Mouse (Mus musculus) heart, embryonic 14.5 days (tissue): ENCODE results near the gene Arrdc5. TPM values are rescaled to one million over a fixed set of nuclear protein-coding genes. Genes with fewer than 3 reads are reported as not detected.

ENCODE experiments used
- ATAC-seq: fragments of 200-750 bp; cut with Nextera tagmentation; 2 replicates; pipeline ENCODE4 v1.8.0; 2017; ENCODE audit warnings: low read depth, moderate TSS enrichment; ENCODE audit not compliant: insufficient number of reproducible peaks, insufficient read depth, low FRiP score
- H3K27ac ChIP-seq, 2 experiments: fragments of 200-500 bp in 1 of 2; fragments of 300-500 bp in 1 of 2; sonication (generic) in 1 of 2; replicated peaks in 1 of 2; 2 replicates each; pipeline ENCODE4 v1.5.1; 2012 to 2014; ENCODE audit warnings: low read depth in 2 of 2, low read length in 2 of 2, control low read depth in 1 of 2, mild to moderate bottlenecking in 1 of 2, mixed read lengths in 1 of 2; ENCODE audit not compliant: control insufficient read depth in 1 of 2, insufficient read depth in 1 of 2
- H3K27me3 ChIP-seq: fragments of 300-500 bp; sonication (generic); 2 replicates; pipeline ENCODE4 v1.6.1; 2014; ENCODE audit warnings: mild to moderate bottlenecking, low read length, control low read depth; ENCODE audit not compliant: control insufficient read depth, insufficient read depth
- H3K36me3 ChIP-seq: fragments of 300-500 bp; sonication (generic); 2 replicates; pipeline ENCODE4 v1.6.1; 2014; ENCODE audit warnings: mild to moderate bottlenecking, control low read depth, low read length, mixed read lengths; ENCODE audit not compliant: control insufficient read depth, insufficient read depth
- H3K4me1 ChIP-seq, 2 experiments: fragments of 200-500 bp in 1 of 2; fragments of 300-500 bp in 1 of 2; sonication (generic) in 1 of 2; 2 replicates each; pipeline ENCODE4 v1.6.1; 2012 to 2014; ENCODE audit warnings: low read length in 2 of 2, control low read depth in 1 of 2, mixed read lengths in 1 of 2; ENCODE audit not compliant: control insufficient read depth in 2 of 2, insufficient read depth in 2 of 2
- H3K4me2 ChIP-seq: fragments of 300-500 bp; sonication (generic); 2 replicates; pipeline ENCODE4 v1.6.1; 2014; ENCODE audit warnings: mild to moderate bottlenecking, low read length
- H3K4me3 ChIP-seq, 2 experiments: fragments of 200-500 bp in 1 of 2; fragments of 300-500 bp in 1 of 2; sonication (generic) in 1 of 2; 2 replicates each; pipeline ENCODE4 v1.5.1; 2012 to 2014; ENCODE audit warnings: low read length in 2 of 2, mild to moderate bottlenecking in 2 of 2, control low read depth in 1 of 2, low read depth in 1 of 2, moderate library complexity in 1 of 2; ENCODE audit not compliant: control insufficient read depth in 1 of 2, insufficient read depth in 1 of 2
- H3K9ac ChIP-seq: fragments of 300-500 bp; sonication (generic); 2 replicates; pipeline ENCODE4 v1.6.1; 2014; ENCODE audit warnings: mild to moderate bottlenecking, low read length
- H3K9me3 ChIP-seq: fragments of 300-500 bp; sonication (generic); 2 replicates; pipeline ENCODE4 v1.6.1; 2016; ENCODE audit warnings: low read length, control low read depth; ENCODE audit not compliant: control insufficient read depth
- WGBS: fragments of 180-500 bp; shearing (Covaris S2); extraction: QIAGEN DNeasy Blood & Tissue Kit; methylation state at CpG from one replicate; pipeline ENCODE4 v1.1.7; 2014; 5-methylcytosine and 5-hydroxymethylcytosine counted together
- polyA plus RNA-seq: library from polyadenylated mRNA; unstranded; fragments of >200 nt; fragmentation: Nextera tagmentation; extraction: Ambion mirVana; gene quantifications from 2 replicates; pipeline ENCODE4 v1.2.1, GENCODE M21; 2014

Gene Arrdc5
- polyA plus RNA-seq, 1 experiment from 2014 or later = not detected

DNA sequence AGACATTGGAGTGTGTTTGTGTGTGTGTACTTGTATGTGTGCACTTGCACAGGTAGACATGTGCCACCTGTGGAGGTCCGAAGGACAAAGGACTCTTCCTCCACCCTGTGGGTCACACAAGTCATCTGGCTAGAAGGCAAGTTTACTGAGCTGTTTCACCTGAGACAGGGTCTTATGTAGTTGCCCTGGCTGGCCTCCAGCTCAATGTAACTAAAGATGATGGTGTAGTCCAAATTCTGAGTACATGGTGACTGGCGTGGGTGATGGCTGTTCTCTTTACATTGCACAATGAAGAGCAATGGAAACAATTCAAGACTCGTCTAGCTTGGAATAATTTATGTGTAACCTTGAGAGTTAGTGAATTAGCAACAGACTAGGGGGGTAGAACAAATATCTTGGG is 24.3 kb upstream of the Arrdc5 start:
- peak overlapping the region in 1 of 2 experiments; percentile 44; a peak in 1 of 4 replicates for H3K27ac ChIP-seq
- peaks cover 23 to 29% of the 10 kb centered on the region in 2 experiments for H3K4me1 ChIP-seq
- no peak overlapping the region for H3K4me2 ChIP-seq
- no peak overlapping the region for H3K4me3 ChIP-seq
- 73% methylated on average over 3 of the region's 3 CpGs for WGBS
- H3K27me3 ChIP-seq = no peaks in the 10 kb centered on the region
- H3K9me3 ChIP-seq = no peaks in the 10 kb centered on the region
- H3K9ac ChIP-seq = no peak overlapping the region
- peaks cover 33% of the 10 kb centered on the region for H3K36me3 ChIP-seq
- ATAC-seq = no peak

- Histone ChIP-seq H3K4me1 (peaks cover 8 to 17% of the 10 kb centered on the region in 2 experiments), H3K9ac (no peak overlapping the region), H3K27me3 (no peaks in the 10 kb centered on the region), H3K4me3 (no peak overlapping the region), H3K27ac (no peak overlapping the region), H3K36me3 (peaks cover 93% of the 10 kb centered on the region), H3K9me3 (no peaks in the 10 kb centered on the region), H3K4me2 (no peak overlapping the region)
- 90% methylated on average over 15 of the region's 15 CpGs for WGBS
- ATAC-seq = no peak
Observed at GRCm38 (mm10) chr17:56309191-56309945, 9.3 kb upstream of the Arrdc5 start.

GRCm38 (mm10) chr17:56308088-56308487 is 8.0 kb upstream of the Arrdc5 start:
- no peak overlapping the region for H3K27ac ChIP-seq
- H3K4me1 ChIP-seq = peaks cover 8 to 21% of the 10 kb centered on the region in 2 experiments
- H3K9me3 ChIP-seq = no peaks in the 10 kb centered on the region
- H3K27me3 ChIP-seq = no peaks in the 10 kb centered on the region
- no peak overlapping the region; the same call in 1 of the 2 replicates for H3K9ac ChIP-seq
- H3K4me3 ChIP-seq = no peak overlapping the region
- H3K4me2 ChIP-seq = no peak overlapping the region
- WGBS = 66% methylated on average over 6 of the region's 6 CpGs
- peaks cover 81% of the 10 kb centered on the region for H3K36me3 ChIP-seq
- no peak for ATAC-seq

DNA sequence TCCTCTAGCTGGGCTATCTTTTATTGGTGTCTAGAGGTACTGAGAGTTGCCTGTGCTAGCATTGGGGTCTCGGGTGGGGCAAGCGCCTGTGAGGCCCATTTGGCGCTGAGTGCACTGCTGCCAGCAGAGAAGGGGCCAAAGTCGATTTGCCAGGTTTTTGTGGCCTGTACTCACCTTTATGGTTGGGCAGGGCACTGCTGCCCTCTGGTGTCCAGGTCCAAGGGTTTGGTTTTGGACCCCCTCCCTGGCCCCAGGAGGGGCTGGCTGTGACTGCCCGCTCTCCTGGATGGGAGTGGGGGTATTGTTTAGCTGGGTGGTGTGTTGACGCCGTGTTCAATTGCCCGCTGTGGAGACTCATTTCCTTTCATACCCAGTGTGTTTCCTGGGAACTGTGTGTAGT is 5.7 kb upstream of the Arrdc5 start:
- no peak for ATAC-seq
- H3K27me3 ChIP-seq = no peaks in the 10 kb centered on the region
- no peak overlapping the region for H3K27ac ChIP-seq
- H3K4me2 ChIP-seq = peak overlapping the region; percentile 99
- H3K4me1 ChIP-seq = peaks cover 16 to 29% of the 10 kb centered on the region in 2 experiments
- WGBS = 53% methylated on average over 8 of the region's 8 CpGs
- H3K36me3 ChIP-seq = peaks cover 58% of the 10 kb centered on the region
- no peaks in the 10 kb centered on the region for H3K9me3 ChIP-seq
- no peak overlapping the region; a peak in 1 of 4 replicates for H3K4me3 ChIP-seq
- H3K9ac ChIP-seq = 0 out of 2 replicates have a peak overlapping the region, but pooled peaks have one; percentile 84

DNA sequence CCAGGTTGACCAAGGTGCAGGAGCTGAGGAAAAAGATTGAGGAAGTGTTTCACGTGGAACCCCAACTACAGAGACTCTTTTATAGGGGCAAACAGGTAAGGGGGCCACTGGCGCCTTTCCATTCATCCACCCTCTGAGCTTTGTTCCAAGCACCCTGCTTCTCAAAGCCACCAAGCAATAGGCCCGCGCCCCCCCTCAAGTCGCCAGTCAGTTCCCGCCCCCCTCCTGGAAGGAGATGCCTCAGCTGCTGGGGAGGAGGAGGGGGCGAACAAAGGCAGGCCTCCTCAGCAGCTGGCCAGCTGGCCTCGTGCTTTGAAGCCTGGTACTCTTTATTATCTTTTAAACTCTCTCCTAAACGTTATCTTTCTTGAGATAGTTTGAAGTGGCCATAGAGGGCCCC is 5.1 kb upstream of the Arrdc5 start:
- no peak for ATAC-seq
- WGBS = 41% methylated on average over 9 of the region's 9 CpGs
- H3K36me3 ChIP-seq = peaks cover 51% of the 10 kb centered on the region
- no peaks in the 10 kb centered on the region for H3K27me3 ChIP-seq
- H3K9ac ChIP-seq = peak overlapping the region; percentile 84
- H3K4me3 ChIP-seq = peak overlapping the region; percentile 57 to 68; a peak in 3 of 4 replicates
- H3K9me3 ChIP-seq = no peaks in the 10 kb centered on the region
- no peak overlapping the region for H3K27ac ChIP-seq
- peaks cover 16 to 29% of the 10 kb centered on the region in 2 experiments for H3K4me1 ChIP-seq
- H3K4me2 ChIP-seq = peak overlapping the region; percentile 99

DNA sequence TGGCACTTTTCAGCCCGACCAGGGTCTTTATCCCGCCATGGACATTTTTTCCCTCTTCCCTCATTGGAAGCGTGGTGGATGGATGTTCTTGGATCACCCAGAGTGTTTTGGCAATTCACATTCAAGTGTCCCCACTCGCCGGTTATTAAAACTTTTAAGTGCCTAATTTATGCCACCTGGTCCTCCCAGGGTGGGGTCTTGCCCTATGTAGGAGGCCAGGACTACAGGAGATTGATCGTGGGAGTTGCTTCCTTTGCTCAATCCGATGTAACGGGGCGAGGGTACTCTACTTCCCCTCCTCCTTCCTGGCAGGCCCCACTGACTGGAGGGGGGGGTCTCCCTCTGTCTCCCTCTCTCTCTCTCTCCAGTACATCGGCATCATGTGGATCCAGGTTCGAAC is 4.6 kb upstream of the Arrdc5 start:
- no peak overlapping the region for H3K27ac ChIP-seq
- 24% methylated on average over 11 of the region's 11 CpGs for WGBS

GRCm38 (mm10) chr17:56303847-56304586 is 3.9 kb upstream of the Arrdc5 start:
- H3K4me2 ChIP-seq = peak overlapping the region; percentile 99
- peak overlapping the region; percentile 84 for H3K9ac ChIP-seq
- peaks cover 40% of the 10 kb centered on the region for H3K36me3 ChIP-seq
- H3K27me3 ChIP-seq = no peaks in the 10 kb centered on the region
- peak; percentile 90 for ATAC-seq
- H3K4me3 ChIP-seq = peak overlapping the region; percentile 57 to 68
- no peaks in the 10 kb centered on the region for H3K9me3 ChIP-seq
- H3K27ac ChIP-seq = peak overlapping the region; percentile 73 to 80
- WGBS = under 1% methylated on average over 67 of the region's 68 CpGs
- H3K4me1 ChIP-seq = peaks cover 16 to 29% of the 10 kb centered on the region in 2 experiments

More for the DNA sequence above, 4.6 kb upstream of the Arrdc5 start:
- peaks cover 47% of the 10 kb centered on the region for H3K36me3 ChIP-seq
- peak overlapping the region; percentile 84 for H3K9ac ChIP-seq
- H3K9me3 ChIP-seq = no peaks in the 10 kb centered on the region
- H3K4me2 ChIP-seq = peak overlapping the region; percentile 99
- ATAC-seq = no peak
- peak overlapping the region; percentile 57 to 68 for H3K4me3 ChIP-seq
- H3K4me1 ChIP-seq = peaks cover 16 to 29% of the 10 kb centered on the region in 2 experiments
- H3K27me3 ChIP-seq = no peaks in the 10 kb centered on the region
